Mouse (Mus musculus): ENCODE measurements at regions not wholly inside any gene's neighbourhood (a gene's known extent, or its start where the extent isn't known, plus 50 kb on each side); places are given as distances from the start of the nearest gene placed in this dataset.

DNA sequence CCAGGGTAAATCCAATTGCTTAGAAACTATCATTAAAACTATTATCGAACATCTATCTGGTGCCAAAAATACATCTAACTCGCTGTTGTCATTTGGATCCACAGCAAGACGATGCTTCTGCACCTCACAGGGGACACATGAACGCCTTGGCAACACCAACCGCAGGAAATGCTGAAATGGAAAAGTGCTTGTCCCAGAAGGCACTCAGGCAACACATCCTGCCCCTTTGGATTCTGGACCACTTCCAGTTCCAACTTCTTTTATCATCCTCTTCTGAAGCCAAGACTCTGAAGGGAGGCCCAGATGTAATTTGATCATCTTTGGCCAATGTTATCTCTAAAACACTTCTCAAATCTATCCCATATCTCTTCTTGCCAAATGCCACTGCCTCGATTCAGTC, 79.4 kb upstream of the Acvr2a start:
- DNase-seq (ENCODE audit: low spot score) = no peak

DNA sequence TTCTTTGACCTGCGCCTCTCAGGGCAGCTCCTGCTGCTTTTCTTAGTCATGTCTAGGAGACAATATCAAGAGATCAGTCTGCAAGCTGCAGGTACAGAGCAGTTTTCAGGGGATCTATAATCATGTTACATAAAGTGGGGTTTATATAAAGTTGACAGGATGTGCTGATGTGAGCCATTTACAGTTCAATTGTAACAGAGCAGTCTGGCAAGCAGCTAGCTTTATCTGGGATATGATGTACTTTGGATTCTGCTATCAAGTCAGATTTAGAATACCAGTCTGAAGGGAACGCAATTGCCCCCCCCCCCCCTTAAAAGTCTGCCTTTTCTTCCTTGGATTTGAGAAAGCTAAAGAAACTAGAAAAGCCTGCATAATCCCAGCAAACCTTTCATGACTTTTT, 77.6 kb upstream of the Acvr2a start:
- DNase-seq (ENCODE audit: low spot score) = no peak

All from yolk sac, embryonic 10.5 days (tissue).